Mouse (Mus musculus): Measurements from ENCODE around the gene Bend7.

- no peak for TF ChIP-seq CTCF (IDR thresholded peaks at IDR 0.05; ENCODE audit: low read depth)
- TF ChIP-seq EP300 (IDR thresholded peaks at IDR 0.05; ENCODE audit: low read depth) = no peak
Measured at GRCm38 (mm10) chr2:4730161-4730560, 12.5 kb downstream of the Bend7 start.

Data from liver, embryonic 14.5 days (tissue).